Mouse (Mus musculus) Muller cell, postnatal 12 days (primary cell): ENCODE results near the gene Srrm2.

ENCODE experiments used
- DNase-seq: peaks from one replicate; pipeline ENCODE4 v3.0.0-alpha.2; 2015; ENCODE audit errors: inconsistent ontology term

Gene Srrm2

GRCm38 (mm10) chr17:23806867-23807266 lies 16.5 kb downstream of the Srrm2 start:
- DNase-seq: no peak

- DNase-seq: no peak
Measured at GRCm38 (mm10) chr17:23807918-23808317, 17.6 kb downstream of the Srrm2 start.

DNA sequence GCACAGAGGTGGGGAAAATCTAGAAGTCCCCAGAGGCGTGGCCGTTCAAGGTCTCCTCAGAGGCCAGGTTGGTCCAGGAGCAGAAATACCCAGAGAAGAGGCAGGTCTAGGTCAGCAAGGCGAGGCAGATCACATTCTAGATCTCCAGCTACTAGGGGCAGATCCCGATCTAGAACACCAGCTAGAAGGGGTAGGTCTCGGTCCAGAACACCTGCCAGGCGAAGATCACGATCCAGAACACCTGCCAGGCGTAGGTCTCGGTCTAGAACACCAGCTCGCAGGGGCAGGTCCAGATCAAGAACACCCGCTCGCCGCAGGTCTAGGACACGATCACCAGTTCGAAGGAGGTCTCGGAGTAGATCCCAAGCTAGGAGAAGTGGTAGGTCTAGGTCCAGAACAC lies 25.3 kb downstream of the Srrm2 start:
- DNase-seq: no peak

- DNase-seq: no peak
Measured at GRCm38 (mm10) chr17:23818579-23818978, 28.2 kb downstream of the Srrm2 start.

- no peak for DNase-seq
Measured at GRCm38 (mm10) chr17:23819235-23819634, 28.9 kb downstream of the Srrm2 start.

- DNase-seq: no peak
Measured at GRCm38 (mm10) chr17:23820731-23821130, 30.4 kb downstream of the Srrm2 start.

DNA sequence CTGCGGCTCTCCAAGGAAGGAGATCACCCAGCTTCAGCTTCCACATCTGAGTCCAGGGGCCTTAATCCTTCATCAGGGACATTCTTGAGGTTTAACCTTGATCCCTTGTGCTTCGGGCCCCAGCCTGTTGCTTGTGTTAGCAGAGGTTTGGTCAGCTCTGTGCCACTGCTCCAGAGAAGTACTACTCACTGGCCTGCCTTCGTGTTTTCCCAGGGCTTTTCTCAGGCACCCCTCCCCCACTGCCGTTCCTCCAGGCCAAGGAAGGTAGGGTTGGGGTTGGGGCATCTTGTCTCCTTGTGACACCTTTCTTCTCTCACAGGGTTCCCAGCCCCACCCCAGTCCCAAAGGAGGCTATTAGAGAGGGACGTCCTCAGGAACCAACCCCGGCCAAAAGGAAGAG lies 31.8 kb downstream of the Srrm2 start:
- DNase-seq: no peak

- no peak for DNase-seq
Measured at GRCm38 (mm10) chr17:23823018-23823417, 32.7 kb downstream of the Srrm2 start.

- DNase-seq: no peak
Measured at GRCm38 (mm10) chr17:23823614-23824013, 33.3 kb downstream of the Srrm2 start.

- no peak for DNase-seq
Measured at GRCm38 (mm10) chr17:23825591-23825990, 35.3 kb downstream of the Srrm2 start.

- DNase-seq: peak; percentile 81
Measured at GRCm38 (mm10) chr17:23828271-23829001, 38.1 kb downstream of the Srrm2 start.

DNA sequence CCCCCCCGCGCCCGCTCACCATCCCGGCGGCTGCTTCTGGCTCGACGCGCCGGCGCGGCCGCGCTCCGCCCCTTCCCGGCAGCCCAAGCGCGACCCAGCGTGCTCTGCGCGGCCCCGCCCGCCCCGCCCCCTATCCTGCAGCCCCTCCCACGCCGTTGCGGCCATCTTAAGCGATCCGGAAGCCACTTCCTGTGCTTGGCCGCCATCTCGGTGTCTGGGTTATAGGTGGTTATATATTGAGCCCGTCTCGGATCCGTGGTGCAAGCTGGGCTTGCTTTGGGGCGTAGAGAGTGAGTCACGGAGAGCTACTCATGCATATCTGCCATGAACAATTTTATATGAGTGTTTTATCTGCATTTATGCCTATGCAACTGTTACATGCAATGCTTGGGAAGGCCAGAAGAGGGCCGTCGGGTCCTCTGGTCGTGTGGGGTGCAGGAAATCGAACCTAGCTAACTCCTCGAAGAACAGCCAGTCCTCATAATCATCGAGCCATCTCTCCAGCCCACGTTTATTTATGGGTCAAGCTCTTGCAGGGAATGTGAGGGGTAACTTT lies 38.8 kb downstream of the Srrm2 start, which contains the start of gene Elob:
TSS of gene Elob (minus strand) at position 73 of the 556 bp plus-strand sequence.
- DNase-seq: peak; percentile 92

GRCm38 (mm10) chr17:23831201-23831600 lies 40.9 kb downstream of the Srrm2 start:
- DNase-seq: no peak

DNA sequence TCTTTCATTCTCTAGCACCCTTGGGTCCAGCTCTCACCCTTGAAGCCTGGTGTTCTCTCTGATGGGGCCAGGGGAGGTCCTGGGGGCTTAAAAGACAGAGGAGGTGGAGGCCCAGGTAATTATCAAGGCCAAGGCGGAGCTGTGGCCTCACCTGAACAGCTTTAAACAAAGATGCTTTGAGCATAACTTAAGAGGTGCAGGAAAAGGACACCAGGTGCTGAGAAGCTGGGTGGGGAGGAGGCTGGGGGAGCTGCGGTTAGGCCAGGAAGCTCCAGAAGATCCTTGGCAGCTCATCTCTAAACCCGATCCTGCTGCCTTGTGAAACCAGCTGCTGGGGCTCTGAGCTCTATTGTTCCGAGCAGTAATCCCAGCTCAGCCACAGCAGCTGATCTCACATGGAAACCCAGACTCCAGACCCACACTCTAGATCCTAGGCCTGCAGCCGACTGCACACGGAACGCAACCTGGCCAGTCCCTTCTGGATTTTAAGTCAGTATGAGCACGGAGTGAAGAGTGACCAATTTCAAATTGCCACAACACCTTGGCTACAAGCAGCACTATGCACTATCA lies 45.8 kb downstream of the Srrm2 start, which contains the start of gene Prss33:
TSS of gene Prss33 (minus strand) at position 51 of the 570 bp plus-strand sequence.
- DNase-seq: no peak

GRCm38 (mm10) chr17:23841145-23841544 lies 50.8 kb downstream of the Srrm2 start:
- DNase-seq: peak; percentile 41

GRCm38 (mm10) chr17:23843141-23843811 lies 52.9 kb downstream of the Srrm2 start:
- DNase-seq: no peak

DNA sequence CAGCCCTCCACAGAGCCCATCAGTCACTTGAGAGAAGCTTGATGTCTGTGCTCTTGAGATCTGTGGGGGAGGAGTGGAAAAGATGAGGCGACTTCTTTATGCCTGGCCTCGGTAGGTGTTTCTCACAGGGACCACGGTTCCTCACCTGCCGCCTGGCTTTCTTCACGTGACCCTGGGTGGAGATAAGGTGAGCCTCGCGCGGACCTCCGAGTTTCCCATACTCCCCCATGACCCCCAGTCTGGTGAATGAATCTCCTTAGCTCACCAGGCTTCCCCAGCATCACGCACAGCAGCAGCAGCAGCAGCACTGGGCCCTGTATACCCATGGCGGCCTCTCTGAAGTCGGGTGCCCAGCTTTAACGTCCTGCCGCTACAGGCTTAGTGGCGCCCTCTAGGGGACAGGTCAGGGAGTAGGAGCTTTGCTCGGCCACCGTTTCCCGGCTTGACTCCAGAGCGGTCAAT lies 53.5 kb downstream of the Srrm2 start, which contains the start of the genes Prss32 and Prss41:
TSS of gene Prss32 (plus strand) at position 44 of the 462 bp plus-strand sequence.
TSS of gene Prss41 (minus strand) at position 361 of the 462 bp plus-strand sequence.
- DNase-seq: no peak

GRCm38 (mm10) chr17:23850028-23850427 lies 59.7 kb downstream of the Srrm2 start:
- no peak for DNase-seq

DNA sequence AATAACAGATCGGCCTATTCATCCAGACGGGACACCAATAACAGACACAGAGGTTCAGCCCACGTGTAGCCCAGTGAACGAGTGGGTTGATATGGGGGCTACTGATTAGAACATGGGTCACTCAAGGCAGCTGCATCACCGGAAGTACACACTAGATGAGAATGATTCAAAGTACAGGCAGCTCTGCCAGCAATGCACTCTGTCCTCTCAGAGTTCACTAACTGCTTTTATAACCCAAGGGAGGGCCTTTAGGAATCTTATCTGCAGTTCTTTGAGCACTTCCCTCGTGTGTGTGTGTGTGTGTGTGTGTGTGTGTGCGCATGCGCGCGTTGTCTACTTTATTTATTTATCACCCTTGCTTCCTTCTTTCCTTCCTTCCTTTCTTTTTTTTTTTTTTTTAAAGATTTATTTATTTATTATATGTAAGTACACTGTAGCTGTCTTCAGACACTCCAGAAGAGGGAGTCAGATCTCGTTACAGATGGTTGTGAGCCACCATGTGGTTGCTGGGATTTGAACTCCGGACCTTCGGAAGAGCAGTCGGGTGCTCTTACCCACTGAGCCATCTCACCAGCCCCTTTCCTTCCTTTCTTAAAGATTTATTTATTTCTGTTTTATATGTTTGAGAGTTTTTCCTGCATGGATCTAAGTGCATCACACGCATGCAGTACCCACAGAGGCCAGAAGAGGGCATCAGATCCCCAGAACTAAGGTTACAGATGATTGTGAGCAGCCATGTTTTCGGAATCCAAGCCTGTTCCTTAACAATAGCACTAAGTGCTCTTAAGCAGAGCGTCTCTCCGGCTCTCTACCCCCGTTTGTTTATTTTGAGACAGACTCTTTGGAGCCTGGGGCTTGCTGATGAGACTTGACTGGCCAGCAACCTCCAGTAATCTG lies 60.8 kb downstream of the Srrm2 start:
- DNase-seq: peak; percentile 40

GRCm38 (mm10) chr17:23853292-23853691 lies 63.0 kb downstream of the Srrm2 start:
- peak; percentile 42 for DNase-seq

GRCm38 (mm10) chr17:23854229-23854765 lies 64.0 kb downstream of the Srrm2 start:
- no peak for DNase-seq
